Mouse (Mus musculus): ENCODE data around the gene Ttn. TPM values are rescaled to one million over a fixed set of nuclear protein-coding genes. Genes with fewer than 3 reads are reported as not detected.

The Ttn gene
- polyA plus RNA-seq, 1 experiment: 0.10 TPM

DNA sequence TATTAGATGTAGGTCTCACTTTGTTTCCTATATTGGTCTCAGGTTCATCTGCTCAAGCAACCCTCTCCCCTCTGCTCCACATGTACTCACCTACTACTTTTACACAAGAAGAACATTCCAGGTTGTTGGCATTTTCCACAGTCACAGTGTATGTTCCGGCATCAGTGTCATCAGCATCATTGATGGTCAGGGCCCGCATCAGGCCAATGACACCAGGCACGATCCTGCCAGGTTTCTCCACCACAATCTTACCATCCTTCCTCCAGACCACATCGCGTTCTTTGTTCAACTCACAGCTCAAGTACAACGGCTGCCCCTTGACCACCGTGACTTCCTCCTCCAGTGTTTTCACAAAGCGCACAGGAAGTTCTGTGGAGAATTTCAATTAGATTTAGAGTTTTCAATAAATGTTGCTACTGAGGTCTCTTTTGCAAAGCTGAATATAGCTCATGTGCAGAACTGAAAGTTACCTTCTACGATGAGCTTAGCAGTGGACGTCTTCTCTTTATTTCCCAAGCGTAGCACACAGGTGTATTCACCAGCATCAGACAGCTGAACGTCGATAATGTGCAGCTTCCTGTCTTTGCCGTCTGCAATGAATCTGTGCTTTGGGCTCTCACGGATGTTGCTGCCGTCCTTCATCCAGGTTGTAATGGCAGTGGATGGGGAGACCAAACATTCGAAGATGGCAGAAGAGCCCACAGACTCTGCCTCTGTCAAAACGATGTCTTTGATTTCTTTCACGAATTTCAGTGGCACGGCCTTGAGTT, 168.1 kb downstream of the Ttn start:
- H3K4me3 ChIP-seq (ENCODE audit: insufficient read depth, low read length): no peak overlapping the region
- TF ChIP-seq POLR2A (IDR thresholded peaks at IDR 0.05; ENCODE audit: extremely low read depth, insufficient read depth, low read length) (no peak), CTCF (IDR thresholded peaks at IDR 0.05; ENCODE audit: extremely low read depth, insufficient read depth, low read length) (no peak)
- no peak overlapping the region for H3K27ac ChIP-seq (ENCODE audit: insufficient read depth, low read length)
- no peaks in the 10 kb centered on the region for H3K4me1 ChIP-seq (ENCODE audit: control insufficient read depth, insufficient read depth, low read length)

DNA sequence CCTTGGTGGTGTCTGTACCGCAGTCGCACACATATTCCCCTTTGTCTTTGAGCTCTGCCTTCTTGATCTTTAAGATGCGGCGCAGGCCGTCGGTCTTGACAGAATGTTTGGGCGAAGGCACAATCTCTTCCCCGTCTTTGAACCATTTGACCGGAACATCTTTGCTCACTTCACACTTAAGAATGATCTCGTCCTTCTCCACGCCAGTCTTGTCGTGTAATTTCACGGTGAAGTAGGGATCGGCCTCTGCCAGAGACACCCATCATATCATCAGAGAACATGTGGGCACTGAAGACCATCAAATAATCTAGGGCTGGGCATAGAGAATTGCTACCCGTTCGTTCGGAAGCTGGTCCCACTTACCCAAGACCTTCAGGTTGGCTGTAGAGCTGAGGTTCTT, 171.2 kb downstream of the Ttn start:
- H3K27ac ChIP-seq (ENCODE audit: insufficient read depth, low read length): no peak overlapping the region
- TF ChIP-seq POLR2A (IDR thresholded peaks at IDR 0.05; ENCODE audit: extremely low read depth, insufficient read depth, low read length) (no peak), CTCF (IDR thresholded peaks at IDR 0.05; ENCODE audit: extremely low read depth, insufficient read depth, low read length) (no peak)

DNA sequence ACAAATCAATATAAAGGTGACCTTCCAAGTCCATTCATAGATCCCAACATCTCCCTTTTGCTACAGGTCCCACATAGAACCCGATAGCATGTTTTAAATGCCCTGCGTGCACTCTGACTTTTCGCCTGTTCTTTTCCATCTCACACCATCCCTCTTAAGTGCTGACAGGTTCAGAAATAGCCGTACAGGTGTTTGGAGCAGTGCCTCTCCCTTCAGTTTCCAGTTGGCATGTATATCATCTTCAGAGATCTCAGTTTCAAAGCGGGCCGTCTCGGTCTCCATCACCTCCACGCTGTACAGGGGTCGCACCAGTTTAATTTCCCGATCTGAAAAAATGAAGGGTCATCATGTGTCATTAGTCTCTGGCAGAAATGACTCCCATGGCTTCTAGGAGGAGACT, 174.0 kb downstream of the Ttn start:
- Histone ChIP-seq H3K27ac (ENCODE audit: insufficient read depth, low read length) (no peak overlapping the region), H3K4me3 (ENCODE audit: insufficient read depth, low read length) (no peak overlapping the region), H3K4me1 (ENCODE audit: control insufficient read depth, insufficient read depth, low read length) (no peaks in the 10 kb centered on the region)
- TF ChIP-seq CTCF (IDR thresholded peaks at IDR 0.05; ENCODE audit: extremely low read depth, insufficient read depth, low read length) (no peak), POLR2A (IDR thresholded peaks at IDR 0.05; ENCODE audit: extremely low read depth, insufficient read depth, low read length) (no peak)

More for the DNA sequence above, 171.2 kb downstream of the Ttn start:
- Histone ChIP-seq H3K4me3 (ENCODE audit: insufficient read depth, low read length) (no peak overlapping the region), H3K4me1 (ENCODE audit: control insufficient read depth, insufficient read depth, low read length) (no peaks in the 10 kb centered on the region)

DNA sequence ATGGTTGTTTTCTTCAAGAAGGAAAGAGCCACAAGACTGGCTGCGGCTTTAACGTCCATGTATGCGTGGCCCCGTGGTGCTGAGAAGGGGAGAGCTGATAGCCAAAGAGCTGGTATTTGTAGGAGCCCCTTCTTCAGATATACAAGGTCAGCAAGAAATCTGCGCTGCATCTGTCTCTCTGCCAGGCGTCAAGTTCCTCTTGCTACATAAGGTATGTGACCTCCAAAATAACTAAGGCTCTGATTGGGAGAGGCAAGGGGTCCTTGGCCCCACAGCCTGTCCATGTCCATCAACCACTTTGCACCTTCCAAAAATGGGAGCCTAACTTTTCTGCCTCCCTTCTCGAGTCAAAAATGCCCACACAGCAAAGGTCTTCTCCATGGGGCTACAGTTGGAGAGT, 175.1 kb downstream of the Ttn start:
- no peaks in the 10 kb centered on the region for H3K4me1 ChIP-seq (ENCODE audit: control insufficient read depth, insufficient read depth, low read length)
- TF ChIP-seq POLR2A (IDR thresholded peaks at IDR 0.05; ENCODE audit: extremely low read depth, insufficient read depth, low read length) (no peak), CTCF (IDR thresholded peaks at IDR 0.05; ENCODE audit: extremely low read depth, insufficient read depth, low read length) (no peak)
- H3K4me3 ChIP-seq (ENCODE audit: insufficient read depth, low read length): no peak overlapping the region
- no peak overlapping the region for H3K27ac ChIP-seq (ENCODE audit: insufficient read depth, low read length)

DNA sequence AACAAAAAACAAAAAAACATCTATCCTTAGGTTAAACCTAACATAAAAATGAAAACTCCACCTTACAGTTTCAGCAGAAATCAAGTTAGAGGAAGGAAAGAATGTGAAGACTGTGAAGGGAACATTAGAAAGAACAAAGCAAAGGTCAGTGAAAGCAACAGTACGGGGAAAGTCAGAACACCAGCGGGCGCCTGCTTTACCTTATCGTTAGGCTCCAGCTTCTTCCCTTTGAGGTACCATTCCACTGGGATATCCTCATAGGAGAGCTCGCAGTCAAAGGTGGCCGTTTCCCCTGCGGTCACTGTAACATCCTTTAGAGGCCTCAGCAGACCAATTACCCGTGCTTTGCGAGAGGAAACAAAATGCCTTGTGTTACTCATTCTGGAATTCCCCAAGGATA, 175.5 kb downstream of the Ttn start:
- TF ChIP-seq CTCF (IDR thresholded peaks at IDR 0.05; ENCODE audit: extremely low read depth, insufficient read depth, low read length) (no peak), POLR2A (IDR thresholded peaks at IDR 0.05; ENCODE audit: extremely low read depth, insufficient read depth, low read length) (no peak)
- Histone ChIP-seq H3K4me3 (ENCODE audit: insufficient read depth, low read length) (no peak overlapping the region), H3K27ac (ENCODE audit: insufficient read depth, low read length) (no peak overlapping the region), H3K4me1 (ENCODE audit: control insufficient read depth, insufficient read depth, low read length) (no peaks in the 10 kb centered on the region)

DNA sequence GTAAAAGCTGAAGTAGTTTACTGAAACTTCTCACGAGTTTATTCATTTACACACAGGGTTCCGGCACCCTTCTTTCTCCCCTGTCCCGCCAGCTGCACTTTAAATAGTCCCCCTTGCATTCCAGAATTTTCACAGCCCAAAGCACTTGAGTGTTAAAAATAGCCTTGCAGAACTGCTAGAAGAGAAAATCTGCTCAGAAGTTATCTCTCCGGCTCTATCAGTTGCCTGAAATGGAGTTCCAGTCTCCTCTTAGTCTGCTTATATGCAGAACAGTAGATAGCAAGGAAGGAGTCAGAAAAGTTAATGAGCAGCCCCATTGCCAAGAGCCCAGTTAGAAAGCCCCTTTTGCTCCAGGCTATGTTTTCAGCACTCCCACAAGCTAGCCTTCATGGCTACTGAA, 176.0 kb downstream of the Ttn start:
- no peaks in the 10 kb centered on the region for H3K4me1 ChIP-seq (ENCODE audit: control insufficient read depth, insufficient read depth, low read length)
- no peak overlapping the region for H3K4me3 ChIP-seq (ENCODE audit: insufficient read depth, low read length)
- TF ChIP-seq POLR2A (IDR thresholded peaks at IDR 0.05; ENCODE audit: extremely low read depth, insufficient read depth, low read length): no peak
- no peak for TF ChIP-seq CTCF (IDR thresholded peaks at IDR 0.05; ENCODE audit: extremely low read depth, insufficient read depth, low read length)
- H3K27ac ChIP-seq (ENCODE audit: insufficient read depth, low read length): no peak overlapping the region

DNA sequence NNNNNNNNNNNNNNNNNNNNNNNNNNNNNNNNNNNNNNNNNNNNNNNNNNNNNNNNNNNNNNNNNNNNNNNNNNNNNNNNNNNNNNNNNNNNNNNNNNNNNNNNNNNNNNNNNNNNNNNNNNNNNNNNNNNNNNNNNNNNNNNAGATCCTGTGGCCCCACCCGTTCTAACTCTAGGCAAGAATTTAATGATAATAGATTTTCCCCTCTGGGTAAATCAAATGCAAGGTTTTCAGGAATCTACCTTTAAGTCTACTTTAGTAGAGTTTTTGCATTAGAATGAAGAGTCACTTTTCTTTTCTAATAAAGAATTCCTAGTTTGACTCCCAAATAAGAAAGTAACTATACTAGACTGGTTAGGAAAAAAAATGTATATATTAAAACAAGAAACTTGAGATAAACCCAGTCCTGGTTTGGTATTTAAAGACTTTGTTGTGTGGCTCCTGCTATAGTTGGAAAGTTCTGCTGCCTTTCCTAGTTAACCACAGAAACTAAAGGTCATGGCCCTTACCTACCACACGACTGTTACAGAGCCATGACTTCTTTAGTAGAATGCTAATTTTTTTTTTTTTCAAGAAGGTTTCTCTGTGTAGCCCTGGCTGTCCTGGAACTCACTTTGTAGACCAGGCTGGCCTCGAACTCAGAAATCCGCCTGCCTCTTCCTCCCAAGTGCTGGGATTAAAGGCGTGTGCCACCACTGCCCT, 177.0 kb downstream of the Ttn start:
- H3K27ac ChIP-seq (ENCODE audit: insufficient read depth, low read length): no peak overlapping the region
- TF ChIP-seq CTCF (IDR thresholded peaks at IDR 0.05; ENCODE audit: extremely low read depth, insufficient read depth, low read length) (no peak), POLR2A (IDR thresholded peaks at IDR 0.05; ENCODE audit: extremely low read depth, insufficient read depth, low read length) (no peak)
- H3K4me3 ChIP-seq (ENCODE audit: insufficient read depth, low read length): no peak overlapping the region
- H3K4me1 ChIP-seq (ENCODE audit: control insufficient read depth, insufficient read depth, low read length): no peaks in the 10 kb centered on the region

DNA sequence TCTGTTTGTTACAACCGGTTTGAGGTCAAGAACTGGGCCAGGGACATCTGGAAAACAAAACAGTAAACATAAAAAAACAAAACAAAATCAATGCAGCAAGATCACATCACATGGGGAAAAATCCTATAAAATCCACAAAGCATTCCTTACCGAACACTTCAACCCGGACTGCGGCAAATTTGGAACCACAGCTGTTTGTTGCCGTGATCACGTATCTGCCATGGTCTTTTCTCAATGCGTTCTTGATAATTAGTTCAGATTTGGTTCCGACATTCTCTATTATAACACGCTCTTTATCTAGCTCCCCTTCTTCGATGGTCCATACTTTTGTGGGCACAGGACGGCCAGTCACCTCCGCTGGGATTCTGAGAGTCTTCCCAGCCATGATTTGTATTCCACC, 198.2 kb downstream of the Ttn start:
- TF ChIP-seq POLR2A (IDR thresholded peaks at IDR 0.05; ENCODE audit: extremely low read depth, insufficient read depth, low read length) (no peak), CTCF (IDR thresholded peaks at IDR 0.05; ENCODE audit: extremely low read depth, insufficient read depth, low read length) (no peak)

DNA sequence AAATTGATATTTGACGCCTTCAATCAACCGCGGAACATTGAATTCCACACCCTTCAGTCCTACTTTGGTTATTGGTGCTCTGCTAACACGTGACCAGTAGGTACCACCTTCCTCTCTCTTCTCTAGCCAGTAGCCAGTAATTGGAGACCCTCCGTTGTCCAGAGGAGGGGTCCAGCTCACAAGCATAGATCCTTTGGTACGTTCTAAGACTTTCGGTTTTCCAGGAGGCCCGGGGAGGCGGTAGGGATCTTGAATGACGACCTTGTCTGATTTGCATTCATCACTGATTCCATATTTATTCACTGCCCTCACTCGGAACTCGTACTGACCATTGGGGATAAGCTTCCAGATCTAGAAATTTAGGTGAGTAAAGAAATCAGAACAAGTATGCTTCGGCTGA, 201.6 kb downstream of the Ttn start:
- no peak overlapping the region for H3K4me3 ChIP-seq (ENCODE audit: insufficient read depth, low read length)

More for the DNA sequence above, 198.2 kb downstream of the Ttn start:
- no peak overlapping the region for H3K4me3 ChIP-seq (ENCODE audit: insufficient read depth, low read length)
- H3K27ac ChIP-seq (ENCODE audit: insufficient read depth, low read length): no peak overlapping the region
- H3K4me1 ChIP-seq (ENCODE audit: control insufficient read depth, insufficient read depth, low read length): no peaks in the 10 kb centered on the region

DNA sequence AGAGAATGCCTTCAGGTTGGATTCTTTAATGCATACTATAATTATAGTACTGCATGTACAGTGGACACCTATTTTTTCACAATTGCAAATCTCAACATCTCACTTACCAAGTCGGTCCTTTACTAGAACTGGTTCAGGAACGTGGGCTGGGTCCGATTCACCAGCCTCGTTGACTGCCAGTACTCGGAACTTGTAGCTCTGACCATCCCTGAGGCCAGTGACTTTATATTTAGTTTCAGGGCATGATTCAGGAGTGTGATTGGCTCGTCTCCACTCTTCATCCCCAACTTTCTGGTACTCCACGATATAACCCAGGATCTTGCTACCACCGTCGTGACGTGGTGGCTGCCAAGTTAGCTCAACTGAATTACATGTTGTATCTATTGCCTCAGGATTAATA, 212.5 kb downstream of the Ttn start:
- Histone ChIP-seq H3K4me3 (ENCODE audit: insufficient read depth, low read length) (no peak overlapping the region), H3K27ac (ENCODE audit: insufficient read depth, low read length) (no peak overlapping the region), H3K4me1 (ENCODE audit: control insufficient read depth, insufficient read depth, low read length) (no peaks in the 10 kb centered on the region)
- TF ChIP-seq POLR2A (IDR thresholded peaks at IDR 0.05; ENCODE audit: extremely low read depth, insufficient read depth, low read length): no peak

More for the DNA sequence above, 201.6 kb downstream of the Ttn start:
- no peak for TF ChIP-seq POLR2A (IDR thresholded peaks at IDR 0.05; ENCODE audit: extremely low read depth, insufficient read depth, low read length)
- TF ChIP-seq CTCF (IDR thresholded peaks at IDR 0.05; ENCODE audit: extremely low read depth, insufficient read depth, low read length): no peak
- Histone ChIP-seq H3K4me1 (ENCODE audit: control insufficient read depth, insufficient read depth, low read length) (no peaks in the 10 kb centered on the region), H3K27ac (ENCODE audit: insufficient read depth, low read length) (no peak overlapping the region)

Measured in cortical plate, adult 2 months (tissue).